22 mouse cellular contexts compared by ENCODE assay signal in genomic region chr11:94118612-94119011, GRCm38 (mm10).
DNase-seq lines count a peak whose midpoint lies in the region; ATAC-seq lines count a peak whose summit lies in the region.
"Had no signal": no experiment of that assay in that cellular context is flagged by ENCODE, and none has a peak within 500 bp of the region (broad histone marks: within the 10 kb centered on the region; RNA-seq: fewer than 3 reads in every experiment).

No protein-coding gene starts in this region.

- H3K36me3 ChIP-seq in embryonic facial prominence, embryonic 15.5 days: peaks cover 48% of the 10 kb centered on the region
- peaks cover 92% of the 10 kb centered on the region for H3K36me3 ChIP-seq in hindbrain, embryonic 14.5 days (replicated peaks; ENCODE audit: control insufficient read depth, insufficient read depth)

- 0 out of 2 replicates have a peak overlapping the region, but pooled peaks have one; percentile 7 for H3K27ac ChIP-seq in embryonic facial prominence, embryonic 15.5 days (replicated peaks)
- H3K27ac ChIP-seq in hindbrain, embryonic 14.5 days: no peak overlapping the region
- H3K27ac ChIP-seq: embryonic facial prominence, embryonic 13.5 days; forebrain, embryonic 10.5 days had no signal

- intact Hi-C loops in heart, postnatal 10 days (cut with DNase I): no loop called here

- no peaks in the 10 kb centered on the region for H3K4me1 ChIP-seq in embryonic facial prominence, embryonic 15.5 days
- H3K4me1 ChIP-seq in hindbrain, embryonic 14.5 days (replicated peaks; ENCODE audit: control insufficient read depth, insufficient read depth, low read length): no peaks in the 10 kb centered on the region
- H3K4me1 ChIP-seq: forebrain, embryonic 10.5 days had no signal

- no peak overlapping the region for H3K4me3 ChIP-seq in embryonic facial prominence, embryonic 15.5 days (replicated peaks)
- H3K4me3 ChIP-seq in hindbrain, embryonic 14.5 days (replicated peaks; ENCODE audit: low read length): no peak overlapping the region
- H3K4me3 ChIP-seq: embryonic facial prominence, embryonic 13.5 days; erythroblast, embryonic 14.5 days; forebrain, embryonic 10.5 days; heart, embryonic 12.5 days had no signal

- H3K4me2 ChIP-seq in embryonic facial prominence, embryonic 15.5 days (replicated peaks): no peak overlapping the region
- no peak overlapping the region for H3K4me2 ChIP-seq in hindbrain, embryonic 14.5 days (replicated peaks)
- H3K4me2 ChIP-seq: embryonic facial prominence, embryonic 13.5 days; heart, embryonic 12.5 days had no signal

- no peak overlapping the region for H3K9ac ChIP-seq in embryonic facial prominence, embryonic 15.5 days
- no peak overlapping the region for H3K9ac ChIP-seq in hindbrain, embryonic 14.5 days
- H3K9ac ChIP-seq: embryonic facial prominence, embryonic 13.5 days; heart, embryonic 12.5 days had no signal

- H3K27me3 ChIP-seq in embryonic facial prominence, embryonic 15.5 days: no peaks in the 10 kb centered on the region
- H3K27me3 ChIP-seq in hindbrain, embryonic 14.5 days (ENCODE audit: control insufficient read depth, insufficient read depth, low read length): no peaks in the 10 kb centered on the region
- H3K27me3 ChIP-seq: CH12.LX; embryonic facial prominence, embryonic 13.5 days; heart, embryonic 12.5 days had no signal

- ATAC-seq in embryonic facial prominence, embryonic 15.5 days (ENCODE audit: insufficient number of reproducible peaks, low FRiP score, low TSS enrichment, low read depth): no peak
- ATAC-seq in megakaryocyte, adult 5-6 weeks (ENCODE audit: poor library complexity, severe bottlenecking): peak; percentile 83
- ATAC-seq in hindbrain, embryonic 14.5 days (ENCODE audit: low FRiP score): no peak
- ATAC-seq: forebrain, embryonic 14.5 days; hindbrain, embryonic 16.5 days; inflammation-experienced regulatory T-cells, adult 6 months had no signal

- no peaks in the 10 kb centered on the region for H3K9me3 ChIP-seq in embryonic facial prominence, embryonic 15.5 days (replicated peaks)
- H3K9me3 ChIP-seq in hindbrain, embryonic 14.5 days (ENCODE audit: control insufficient read depth, low read length): no peaks in the 10 kb centered on the region
- H3K9me3 ChIP-seq: embryonic facial prominence, embryonic 13.5 days; forebrain, embryonic 10.5 days; heart, embryonic 12.5 days had no signal

- peak; percentile 18 for DNase-seq in heart, adult 11 months
- no peak for DNase-seq in heart, postnatal 10 days
- DNase-seq in 416B (ENCODE audit: low read depth): peak; percentile 83
- DNase-seq in hindbrain, embryonic 14.5 days (ENCODE audit: low spot score): no peak
- no peak for DNase-seq in adrenal gland, postnatal 10 days
- DNase-seq: adrenal gland, adult 2 months; adrenal gland, postnatal 36 days; cerebellum, adult 11 months; cerebellum, adult 8-10 months; cerebellum, postnatal 25 days; gastrocnemius, postnatal 10 days; heart, postnatal 36 days had no signal

Comparison
In these comparisons a context has a peak if more than half of its experiments do, and no peak if none do; other contexts are left out.
1. DNase-seq: peak in heart, adult 11 months (single experiment) and 416B (single experiment); none in heart, postnatal 10 days (0 of 2), hindbrain, embryonic 14.5 days (single experiment) and adrenal gland, postnatal 10 days (single experiment).